Mouse (Mus musculus) layer of hippocampus, adult 9-10 months (tissue): ENCODE data around the gene Sertad3.
A peak's percentile ranks its signal among the peaks of the same experiment; 100 is the strongest.
"Not testable (repeated sequence)": the region's sequence is repeated elsewhere in the genome, so short reads cannot be mapped to it uniquely, and the experiment has no call there.

Source experiments
- DNase-seq: peaks from one replicate; pipeline ENCODE4 v3.0.0; 2022; ENCODE audit warnings: low spot score

Gene Sertad3

DNA sequence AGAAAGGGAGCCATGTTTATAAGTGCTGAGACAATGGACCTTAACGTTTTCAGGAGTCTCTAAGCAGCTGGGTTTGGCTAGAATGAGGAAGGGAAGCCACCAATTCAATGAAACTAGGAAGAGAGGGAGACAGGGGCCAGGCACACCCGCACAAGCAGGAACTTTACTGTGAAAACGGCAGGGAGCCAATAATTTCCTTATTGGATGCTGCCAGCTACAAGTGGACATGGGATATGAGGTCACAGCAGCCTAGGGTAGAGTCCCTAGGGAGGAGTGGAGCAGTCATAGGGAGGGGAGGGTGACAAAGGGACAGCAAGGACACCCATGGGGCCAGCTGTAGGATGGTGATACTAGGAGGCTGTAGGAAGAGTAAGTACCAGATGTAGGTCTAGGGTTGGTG lies 19.5 kb downstream of the Sertad3 start:
- no peak for DNase-seq

DNA sequence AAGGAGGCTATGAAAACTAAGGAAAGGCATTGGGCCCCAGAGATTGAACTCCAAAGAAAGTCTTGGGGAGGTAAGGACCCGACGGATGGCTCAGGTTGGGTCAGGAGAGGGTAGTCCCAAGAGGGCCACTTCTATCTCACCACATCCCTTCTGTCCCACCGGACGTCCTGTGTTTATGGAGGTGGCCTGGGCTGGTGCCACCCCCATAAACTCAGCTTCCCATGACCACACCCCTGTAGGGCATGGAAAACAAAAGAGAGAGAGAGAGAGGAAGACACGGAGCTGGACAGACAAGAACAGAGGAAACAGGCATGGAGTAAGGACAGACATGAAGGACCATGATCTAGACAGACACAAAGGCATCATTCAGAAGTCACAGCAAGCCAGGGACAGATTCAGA lies 19.9 kb downstream of the Sertad3 start:
- DNase-seq: no peak

DNA sequence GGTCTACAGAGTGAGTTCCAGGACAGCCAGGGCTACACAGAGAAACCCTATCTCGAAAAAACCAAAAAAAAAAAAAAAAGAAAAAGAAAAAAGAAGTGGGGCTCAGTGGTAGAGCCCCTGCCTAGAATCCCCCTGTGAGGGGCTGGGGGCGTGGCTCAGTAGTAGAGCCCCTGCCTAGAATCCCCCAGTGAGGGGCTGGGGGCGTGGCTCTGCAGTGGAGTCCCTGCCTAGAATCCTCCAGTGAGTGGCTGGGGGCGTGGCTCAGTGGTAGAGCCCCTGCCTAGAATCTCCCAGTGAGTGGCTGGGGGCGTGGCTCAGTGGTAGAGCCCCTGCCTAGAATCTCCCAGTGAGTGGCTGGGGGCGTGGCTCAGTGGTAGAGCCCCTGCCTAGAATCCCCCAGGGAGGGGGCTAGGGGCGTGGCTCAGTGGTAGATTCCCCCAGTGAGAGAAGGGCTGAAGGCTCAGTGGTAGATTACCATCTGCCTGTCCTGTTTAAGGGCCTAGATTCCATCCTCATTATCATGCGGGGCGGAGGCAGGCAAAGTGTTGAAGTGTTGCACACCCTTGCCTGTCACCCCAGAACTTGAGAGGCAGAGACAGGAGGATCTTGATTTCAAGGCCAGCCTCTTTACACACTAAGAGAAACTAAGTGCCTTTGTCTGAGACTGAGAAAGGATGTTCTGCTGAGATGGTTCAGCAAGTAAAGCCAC lies 21.2 kb downstream of the Sertad3 start:
- not testable (repeated sequence) for DNase-seq

DNA sequence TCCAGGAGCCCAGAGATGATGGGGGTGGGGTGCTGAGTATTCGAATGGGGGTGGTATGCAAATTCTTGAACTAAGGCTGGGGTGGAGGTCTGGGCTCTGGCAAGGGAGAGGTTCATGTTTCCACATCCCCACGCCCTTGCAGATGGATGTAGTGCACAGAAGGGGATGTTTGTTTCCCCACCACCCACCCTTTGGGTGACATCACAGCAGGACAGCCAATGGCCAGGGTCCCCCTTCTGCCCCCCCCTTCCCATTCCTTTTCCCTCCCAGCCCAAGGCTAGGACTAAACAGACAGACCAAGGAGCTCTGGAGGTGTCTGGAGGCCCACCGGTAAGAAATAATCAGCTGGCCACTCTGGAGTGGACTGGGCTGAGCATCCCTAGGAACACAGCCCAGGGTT lies 25.5 kb downstream of the Sertad3 start, which contains the start of gene Prx:
Gene Prx (plus strand): TSS at position 289 of the 400 bp plus-strand sequence.
- DNase-seq: no peak

DNA sequence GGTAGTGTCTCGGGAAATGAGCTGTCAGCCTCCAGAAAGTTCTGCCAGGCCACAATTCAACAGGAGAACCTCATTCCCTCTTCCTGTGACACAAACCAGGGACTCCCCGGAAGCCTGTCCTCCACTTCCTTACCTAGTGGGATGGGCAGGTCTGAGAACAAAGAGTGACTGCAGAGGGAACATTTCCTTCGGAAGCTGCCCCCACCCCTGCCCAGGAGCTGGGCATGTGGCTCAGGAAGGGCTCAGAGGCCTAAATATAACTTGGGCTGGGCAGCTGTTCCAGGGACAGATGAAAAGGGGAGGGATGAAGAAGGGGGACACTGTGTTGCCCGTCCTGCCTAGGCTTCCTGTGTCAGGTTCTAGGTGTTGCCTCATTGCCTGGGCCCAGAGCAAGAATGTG lies 28.1 kb downstream of the Sertad3 start:
- no peak for DNase-seq

DNA sequence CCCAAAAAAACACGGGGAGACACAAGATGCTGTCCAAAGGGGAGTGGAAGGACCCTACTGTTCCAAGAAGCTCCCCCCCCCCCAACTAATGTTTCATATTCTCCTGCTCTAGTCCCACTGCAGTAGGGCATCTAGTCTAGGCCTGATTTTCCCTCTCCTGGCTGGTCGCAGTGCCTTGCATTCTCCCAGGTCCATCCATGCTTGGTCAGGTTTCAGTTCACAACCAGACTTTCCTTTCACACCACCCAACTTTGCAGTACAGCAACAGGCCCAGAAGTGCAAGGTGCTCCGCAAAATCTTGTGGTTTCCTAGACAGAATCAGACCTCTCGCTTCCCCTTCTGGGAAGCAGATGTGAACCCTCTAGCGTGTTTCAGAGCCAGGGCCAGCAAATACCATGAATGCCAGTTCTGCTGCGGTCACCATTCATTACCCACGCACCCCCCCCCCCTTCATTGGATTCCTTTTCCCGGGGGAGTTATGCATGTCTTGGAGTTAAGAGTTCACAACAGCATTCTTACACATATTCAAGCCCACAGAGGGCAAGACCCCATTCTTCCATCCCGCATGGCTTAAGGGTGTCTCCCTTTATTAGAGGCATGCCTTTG lies 33.3 kb downstream of the Sertad3 start:
- DNase-seq: no peak

DNA sequence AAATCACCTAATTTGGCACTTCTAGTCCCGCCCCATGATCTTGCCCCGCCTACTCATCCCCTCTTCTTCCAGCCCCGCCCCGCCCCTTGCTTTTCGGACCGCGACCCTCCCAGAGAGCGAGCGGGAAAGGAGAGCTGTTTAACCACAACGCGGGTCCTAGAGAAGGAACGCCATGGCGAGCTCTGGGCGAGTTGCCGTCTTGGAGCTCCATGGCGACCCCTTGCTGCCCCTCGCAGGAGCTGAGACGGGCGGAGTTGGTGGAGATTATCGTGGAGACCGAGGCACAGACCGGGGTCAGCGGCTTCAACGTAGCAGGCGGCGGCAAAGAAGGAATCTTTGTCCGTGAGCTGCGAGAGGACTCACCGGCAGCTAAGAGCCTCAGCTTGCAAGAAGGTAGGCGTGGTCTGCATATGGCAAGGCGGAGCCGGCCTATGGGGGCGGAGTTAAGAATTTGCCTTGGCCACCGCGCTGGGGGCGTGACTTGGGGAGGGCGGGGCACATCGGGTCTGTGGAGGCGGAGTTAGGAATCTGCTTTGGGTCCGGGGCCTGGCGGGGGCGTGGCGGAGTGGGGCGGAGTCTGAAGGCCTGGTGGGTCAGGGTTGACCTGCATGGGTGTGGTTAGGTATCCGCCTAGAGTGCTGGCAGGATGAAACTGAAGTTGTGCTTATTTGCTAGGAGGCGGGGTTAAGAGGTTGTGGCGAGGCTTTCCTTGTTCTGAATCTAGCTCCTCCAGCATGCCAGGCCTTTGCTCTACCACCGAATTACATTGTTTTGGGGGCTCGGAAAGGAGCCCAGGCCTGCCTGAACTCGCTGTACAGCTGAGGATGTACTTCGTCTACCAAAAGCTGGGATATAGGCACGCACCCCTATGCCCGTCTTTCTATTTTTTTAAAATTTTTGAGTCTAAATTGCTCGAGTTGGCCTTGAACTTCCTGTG lies 34.4 kb downstream of the Sertad3 start:
- DNase-seq: peak; percentile 82

DNA sequence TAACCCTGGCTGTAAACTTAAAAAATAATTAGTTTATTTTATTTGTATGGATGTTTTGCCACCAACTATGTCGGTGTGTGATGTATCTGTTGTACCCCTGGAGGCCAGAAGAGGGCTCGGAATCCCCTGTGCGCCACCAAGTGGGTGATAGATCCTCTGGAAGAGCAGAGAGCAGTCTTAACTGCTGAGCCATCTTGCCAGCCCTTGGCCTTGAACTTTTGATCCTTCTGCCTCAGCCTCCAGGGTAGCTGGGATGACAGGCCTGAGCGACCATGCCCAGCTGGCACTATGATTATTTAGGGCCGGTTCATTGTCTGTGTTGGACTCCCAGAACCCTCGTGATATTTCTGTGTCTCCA lies 35.1 kb downstream of the Sertad3 start:
- no peak for DNase-seq

DNA sequence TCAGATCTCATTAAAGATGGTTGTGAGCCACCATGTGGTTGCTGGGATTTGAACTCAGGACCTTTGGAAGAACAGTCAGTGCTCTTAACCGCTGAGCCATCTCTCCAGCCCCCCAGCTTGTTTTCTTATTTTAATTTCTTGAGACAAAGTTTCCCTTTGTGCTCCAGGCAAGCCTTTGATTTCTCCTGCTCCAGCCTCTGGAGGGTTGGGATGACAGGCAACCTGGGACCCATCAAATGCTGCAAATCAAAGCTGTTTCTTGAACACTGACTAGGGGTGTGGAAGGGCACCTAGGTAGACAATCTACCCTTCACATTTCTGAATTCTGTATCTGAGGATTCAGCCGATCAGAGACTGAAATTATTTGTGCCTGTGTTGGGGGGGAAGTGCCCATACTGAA lies 37.2 kb downstream of the Sertad3 start:
- DNase-seq: no peak

DNA sequence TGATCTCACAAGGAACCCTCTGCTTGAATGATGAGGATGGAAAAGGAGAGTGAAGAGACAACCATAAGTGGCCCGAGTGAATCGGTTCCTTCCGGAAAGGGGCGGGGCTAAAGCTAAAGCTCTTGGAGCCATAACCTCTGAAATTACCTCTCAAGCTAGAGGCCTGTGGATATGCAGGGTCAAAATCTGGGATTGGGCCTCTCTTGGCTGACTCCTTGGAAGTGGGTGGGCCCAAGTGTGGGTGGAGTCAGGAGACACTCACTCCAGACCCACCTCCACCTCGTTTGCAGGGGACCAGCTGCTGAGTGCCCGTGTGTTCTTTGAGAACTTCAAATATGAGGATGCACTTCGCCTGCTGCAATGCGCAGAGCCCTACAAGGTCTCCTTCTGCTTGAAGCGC lies 41.4 kb downstream of the Sertad3 start:
- no peak for DNase-seq

DNA sequence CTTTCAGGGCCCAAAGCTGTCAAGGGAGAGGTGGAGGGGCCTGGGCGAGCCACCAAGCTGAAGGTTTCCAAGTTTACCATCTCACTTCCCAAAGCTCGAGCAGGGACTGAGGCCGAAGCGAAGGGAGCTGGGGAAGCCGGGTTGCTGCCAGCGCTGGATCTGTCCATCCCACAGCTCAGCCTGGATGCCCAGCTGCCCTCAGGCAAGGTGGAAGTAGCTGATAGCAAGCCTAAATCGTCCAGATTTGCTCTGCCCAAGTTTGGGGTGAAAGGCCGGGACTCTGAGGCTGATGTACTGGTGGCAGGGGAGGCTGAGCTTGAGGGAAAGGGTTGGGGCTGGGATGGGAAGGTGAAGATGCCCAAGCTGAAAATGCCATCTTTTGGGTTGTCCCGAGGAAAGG lies 44.7 kb downstream of the Sertad3 start:
- no peak for DNase-seq

DNA sequence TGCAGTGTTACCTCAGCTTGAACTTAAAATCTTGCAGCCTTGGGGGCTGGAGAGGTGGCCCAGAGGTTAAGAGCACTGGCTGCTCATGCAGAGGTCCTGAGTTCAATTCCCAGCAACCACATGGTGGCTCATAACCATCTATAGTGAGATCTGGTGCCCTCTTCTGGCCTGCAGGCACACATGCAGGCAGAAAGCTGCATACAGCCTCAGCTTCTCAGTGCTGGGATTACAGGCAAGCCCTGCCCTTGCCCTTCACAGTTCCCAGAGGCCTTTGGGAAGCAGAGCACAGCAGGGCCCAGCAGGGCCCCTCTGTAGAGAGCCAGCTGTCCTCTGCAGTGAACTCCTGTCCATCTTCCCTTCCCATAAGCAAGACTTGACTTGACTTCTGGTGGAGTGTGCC lies 46.5 kb downstream of the Sertad3 start:
- no peak for DNase-seq

DNA sequence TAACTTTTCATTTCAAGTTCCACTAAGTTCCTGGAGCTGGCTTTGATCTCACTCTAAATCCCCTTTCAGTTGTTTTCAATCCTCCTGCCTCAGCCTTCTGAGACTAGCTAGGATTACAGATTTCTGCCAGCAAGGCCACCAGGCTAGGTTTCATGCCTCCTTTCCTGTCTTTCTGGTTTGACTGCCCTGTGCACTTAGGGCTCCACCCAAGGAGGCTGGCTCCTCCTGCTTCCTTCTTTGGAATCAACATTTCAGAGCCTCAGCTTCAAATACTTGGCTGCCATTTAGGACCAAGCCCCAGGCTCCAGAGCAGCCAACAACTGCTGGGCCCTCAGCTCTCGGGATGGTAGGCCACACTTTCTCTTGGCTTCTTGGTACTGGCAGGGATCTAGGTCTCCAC lies 47.0 kb downstream of the Sertad3 start:
- no peak for DNase-seq

DNA sequence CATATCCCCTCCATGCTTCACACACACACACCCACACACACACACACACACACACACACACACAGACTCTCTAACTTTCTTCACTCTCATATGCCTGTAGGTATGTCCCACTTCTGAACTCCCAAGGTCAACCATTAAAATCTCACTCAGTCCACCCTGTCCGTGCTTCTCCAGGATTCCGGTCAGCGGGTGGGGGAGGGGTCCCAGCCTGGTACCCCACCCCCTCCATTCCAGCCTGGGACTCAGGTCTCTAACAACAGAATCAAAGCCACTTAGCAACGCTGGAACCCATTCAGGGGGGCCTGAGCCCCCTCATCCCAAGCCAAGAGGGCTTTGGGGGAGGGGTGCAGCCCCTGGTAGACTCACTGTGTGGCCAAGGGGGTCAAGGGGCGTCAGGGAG lies 49.4 kb downstream of the Sertad3 start, which contains the start of gene Hipk4:
Gene Hipk4 (plus strand): TSS at position 301 of the 400 bp plus-strand sequence.
- no peak for DNase-seq

DNA sequence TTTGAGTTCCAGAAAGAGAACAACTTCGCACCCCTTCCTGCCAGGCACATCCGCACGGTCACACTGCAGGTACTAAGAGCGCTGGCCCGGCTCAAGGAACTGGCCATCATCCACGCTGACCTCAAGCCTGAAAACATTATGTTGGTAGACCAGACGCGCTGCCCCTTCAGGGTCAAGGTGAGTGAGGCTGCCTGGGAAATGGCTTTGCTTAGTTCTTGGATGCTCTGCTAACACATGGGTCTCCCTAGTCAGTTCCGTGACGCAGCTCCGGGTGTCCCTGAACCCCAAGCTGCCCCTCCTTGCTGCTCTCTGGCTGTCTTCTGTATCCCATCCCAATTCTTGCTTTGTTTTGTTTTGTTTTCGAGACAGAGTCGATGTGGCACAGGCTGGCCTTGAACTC lies 50.2 kb downstream of the Sertad3 start:
- no peak for DNase-seq

DNA sequence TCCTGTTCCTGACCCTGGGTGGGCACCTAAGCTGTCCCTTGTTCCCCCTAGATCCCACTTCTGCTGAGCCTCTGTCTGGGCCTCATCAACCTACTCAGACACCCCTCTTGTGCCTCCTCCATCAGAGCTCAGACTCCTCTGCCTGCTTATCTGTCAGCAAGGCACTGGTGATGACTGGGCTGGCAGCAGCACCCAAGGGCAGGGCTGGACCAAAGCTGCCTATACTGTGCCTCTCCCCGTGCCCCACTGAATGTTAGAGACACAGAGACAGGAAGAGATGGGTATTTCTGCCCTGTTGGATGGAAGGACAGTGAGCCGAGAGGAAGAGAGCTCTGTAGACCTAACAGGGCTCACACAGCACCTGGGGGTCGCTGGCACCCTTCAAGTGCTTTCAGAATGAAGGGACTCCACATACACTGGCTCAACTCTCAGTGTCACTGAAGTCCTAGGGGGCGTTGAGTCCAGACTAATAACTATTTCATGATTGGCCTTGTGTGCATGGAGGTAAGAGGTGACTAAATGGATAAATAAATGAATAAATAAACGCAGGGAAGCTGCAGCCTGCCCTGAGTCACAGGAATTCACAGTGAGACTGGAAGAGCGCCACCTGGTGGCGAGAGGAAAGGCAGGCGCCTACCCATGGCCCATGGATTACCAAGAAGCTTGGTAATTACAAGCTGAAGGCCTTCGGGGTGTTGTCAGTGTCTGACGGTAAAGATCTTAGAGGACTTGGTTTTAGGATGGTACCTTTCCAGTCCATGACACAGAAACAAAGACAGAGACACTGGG lies 52.7 kb downstream of the Sertad3 start:
- peak; percentile 42 for DNase-seq
